Comparison of ENCODE assay signal across 17 mouse cellular contexts in the genomic region with DNA sequence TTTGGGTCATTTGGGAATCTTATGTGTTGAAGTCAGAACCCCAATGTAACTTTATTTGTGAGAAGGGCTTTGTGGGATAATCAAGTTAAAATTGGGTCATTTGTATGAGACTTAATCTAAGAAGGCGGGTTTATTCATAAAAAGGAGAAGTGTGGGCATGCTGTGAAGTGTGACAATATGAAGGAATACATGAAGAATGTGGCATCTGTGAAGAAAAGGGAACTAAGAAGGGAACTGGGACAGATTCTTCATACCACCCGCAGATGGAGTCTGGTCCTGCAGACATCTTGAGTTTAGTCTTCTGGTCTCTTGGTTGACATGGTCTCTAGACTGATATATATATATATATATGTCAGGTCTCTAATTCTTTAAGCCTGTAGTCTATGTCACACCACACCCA.
"Had no signal": no experiment of that assay in that cellular context is flagged by ENCODE, and none has a peak within 500 bp of the region (broad histone marks: within the 10 kb centered on the region; RNA-seq: fewer than 3 reads in every experiment).

No protein-coding gene starts in this region.

- H3K27me3 ChIP-seq: midbrain, embryonic 12.5 days; neural tube, embryonic 13.5 days; neural tube, embryonic 15.5 days; stomach, embryonic 15.5 days had no signal

- H3K4me3 ChIP-seq: midbrain, embryonic 10.5 days; midbrain, embryonic 12.5 days; myocyte; neural tube, embryonic 13.5 days; neural tube, embryonic 15.5 days; stomach, embryonic 15.5 days had no signal

- H3K4me2 ChIP-seq: lung, embryonic 14.5 days; midbrain, embryonic 12.5 days; neural tube, embryonic 13.5 days; neural tube, embryonic 15.5 days; stomach, embryonic 15.5 days had no signal

- H3K9ac ChIP-seq: lung, embryonic 14.5 days; midbrain, embryonic 12.5 days; neural tube, embryonic 13.5 days; neural tube, embryonic 15.5 days; stomach, embryonic 15.5 days had no signal

- H3K27ac ChIP-seq: midbrain, embryonic 10.5 days; midbrain, embryonic 12.5 days; neural tube, embryonic 13.5 days; neural tube, embryonic 15.5 days; stomach, embryonic 15.5 days; stomach, postnatal 0 days had no signal

- H3K9me3 ChIP-seq: midbrain, embryonic 10.5 days; midbrain, embryonic 12.5 days; neural tube, embryonic 13.5 days; neural tube, embryonic 15.5 days; stomach, embryonic 15.5 days had no signal

- DNase-seq: lung, adult 18-20 months; lung, embryonic 14.5 days; lung, postnatal 10 days; lung, postnatal 4 days; midbrain, embryonic 14.5 days; right cerebral cortex, postnatal 14 days; thymus, adult 2 months; thymus, postnatal 25 days; thymus, postnatal 4 days had no signal

- H3K36me3 ChIP-seq: midbrain, embryonic 10.5 days; midbrain, embryonic 12.5 days; neural tube, embryonic 13.5 days; neural tube, embryonic 15.5 days; stomach, embryonic 15.5 days had no signal

- H3K4me1 ChIP-seq: neural tube, embryonic 15.5 days; stomach, embryonic 15.5 days had no signal

- ATAC-seq: midbrain, embryonic 16.5 days had no signal
